Comparison of ENCODE assay signal across 15 mouse cellular contexts in the genomic region with DNA sequence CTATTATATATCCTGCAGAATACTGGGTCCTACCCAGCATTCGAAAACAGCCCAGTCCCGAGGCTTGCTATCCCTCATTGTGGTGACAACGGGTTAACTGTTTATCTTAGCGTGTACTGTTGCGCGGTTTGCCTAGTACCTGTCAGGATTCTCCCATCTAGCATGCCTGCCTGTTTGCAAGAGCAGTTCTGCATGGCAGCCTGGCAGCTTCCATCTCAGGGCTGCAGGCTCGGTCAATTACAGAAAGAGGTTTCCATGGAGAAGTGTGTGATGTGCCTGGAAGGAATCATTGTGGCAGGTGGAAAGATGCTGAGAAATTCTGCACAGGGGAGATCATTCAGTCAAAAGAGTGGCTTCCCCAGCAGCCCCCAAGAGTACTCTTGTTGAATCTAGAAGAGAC. TPM values are rescaled to one million over a fixed set of nuclear protein-coding genes. Genes with fewer than 3 reads are reported as not detected.
DNase-seq lines count a peak whose midpoint lies in the region; ATAC-seq lines count a peak whose summit lies in the region.
"Had no signal": no experiment of that assay in that cellular context is flagged by ENCODE, and none has a peak within 500 bp of the region (broad histone marks: within the 10 kb centered on the region; RNA-seq: fewer than 3 reads in every experiment).

No protein-coding gene starts in this region.

- ATAC-seq in forebrain, embryonic 11.5 days (replicated peaks; ENCODE audit: low FRiP score), result no peak
- no peak for ATAC-seq in hindbrain, embryonic 15.5 days (ENCODE audit: low FRiP score, low read depth)
- peak; percentile 77 for ATAC-seq in midbrain, embryonic 16.5 days
- ATAC-seq: Patski had no signal

- no peak overlapping the region for H3K4me3 ChIP-seq in forebrain, embryonic 10.5 days
- no peak overlapping the region for H3K4me3 ChIP-seq in forebrain, embryonic 11.5 days (ENCODE audit: low read depth, low read length)
- H3K4me3 ChIP-seq in hindbrain, embryonic 15.5 days, result no peak overlapping the region
- no peak overlapping the region for H3K4me3 ChIP-seq in midbrain, embryonic 16.5 days (ENCODE audit: low read depth, low read length)
- H3K4me3 ChIP-seq: layer of hippocampus, adult 2 months; limb, embryonic 13.5 days; liver, embryonic 15.5 days; neural tube, embryonic 12.5 days had no signal

- DNase-seq in forebrain, embryonic 10.5 days (ENCODE audit: extremely low spot score, low spot score), result no peak
- DNase-seq in forebrain, embryonic 11.5 days (ENCODE audit: low spot score), result no peak
- DNase-seq in brain, adult 2 months (ENCODE audit: low read depth, low spot score), result peak; percentile 16
- DNase-seq in frontal cortex, postnatal 10 days (ENCODE audit: low spot score in 2 of 2), result no peak
- no peak for DNase-seq in heart, postnatal 25 days (ENCODE audit: low spot score)
- DNase-seq in right cerebral cortex, adult 18-20 months, result no peak
- DNase-seq: cerebellum, adult 11-12 months; gastrocnemius, postnatal 14 days had no signal

- peaks cover 27% of the 10 kb centered on the region for H3K4me1 ChIP-seq in forebrain, embryonic 10.5 days
- H3K4me1 ChIP-seq in forebrain, embryonic 11.5 days (replicated peaks; ENCODE audit: control insufficient read depth, insufficient read depth, low read length), result peaks cover 2% of the 10 kb centered on the region; the same call in 1 of the 2 replicates
- H3K4me1 ChIP-seq in hindbrain, embryonic 15.5 days (replicated peaks), result peaks cover 24% of the 10 kb centered on the region
- peaks cover 25% of the 10 kb centered on the region for H3K4me1 ChIP-seq in midbrain, embryonic 16.5 days (ENCODE audit: control insufficient read depth, insufficient read depth, low read length)
- H3K4me1 ChIP-seq: liver, embryonic 15.5 days had no signal

- no peaks in the 10 kb centered on the region for H3K36me3 ChIP-seq in forebrain, embryonic 10.5 days (replicated peaks)
- no peaks in the 10 kb centered on the region for H3K36me3 ChIP-seq in forebrain, embryonic 11.5 days (ENCODE audit: control insufficient read depth, insufficient read depth, low read length)
- no peaks in the 10 kb centered on the region for H3K36me3 ChIP-seq in hindbrain, embryonic 15.5 days
- H3K36me3 ChIP-seq in midbrain, embryonic 16.5 days (ENCODE audit: control insufficient read depth, insufficient read depth, low read length), result no peaks in the 10 kb centered on the region
- H3K36me3 ChIP-seq: limb, embryonic 13.5 days; liver, embryonic 15.5 days; neural tube, embryonic 12.5 days had no signal

- H3K9me3 ChIP-seq in forebrain, embryonic 10.5 days, result no peaks in the 10 kb centered on the region
- H3K9me3 ChIP-seq in forebrain, embryonic 11.5 days (ENCODE audit: control insufficient read depth, low read length), result no peaks in the 10 kb centered on the region
- H3K9me3 ChIP-seq in hindbrain, embryonic 15.5 days, result no peaks in the 10 kb centered on the region
- H3K9me3 ChIP-seq in midbrain, embryonic 16.5 days (replicated peaks; ENCODE audit: control insufficient read depth, low read length, poor library complexity, severe bottlenecking), result no peaks in the 10 kb centered on the region
- H3K9me3 ChIP-seq: limb, embryonic 13.5 days; liver, embryonic 15.5 days; neural tube, embryonic 12.5 days had no signal

- H3K4me2 ChIP-seq in forebrain, embryonic 11.5 days (ENCODE audit: low read depth, low read length, severe bottlenecking), result no peak overlapping the region
- H3K4me2 ChIP-seq in hindbrain, embryonic 15.5 days, result no peak overlapping the region
- no peak overlapping the region for H3K4me2 ChIP-seq in midbrain, embryonic 16.5 days (ENCODE audit: low read length)
- H3K4me2 ChIP-seq: limb, embryonic 13.5 days; liver, embryonic 15.5 days; neural tube, embryonic 12.5 days had no signal

- H3K9ac ChIP-seq in forebrain, embryonic 11.5 days (ENCODE audit: low read length), result no peak overlapping the region
- no peak overlapping the region for H3K9ac ChIP-seq in hindbrain, embryonic 15.5 days
- no peak overlapping the region; the same call in 1 of the 2 replicates for H3K9ac ChIP-seq in midbrain, embryonic 16.5 days (ENCODE audit: low read depth, low read length)
- H3K9ac ChIP-seq: limb, embryonic 13.5 days; liver, embryonic 15.5 days; neural tube, embryonic 12.5 days had no signal

- H3K27me3 ChIP-seq in forebrain, embryonic 10.5 days (ENCODE audit: poor library complexity, severe bottlenecking), result no peaks in the 10 kb centered on the region
- H3K27me3 ChIP-seq in forebrain, embryonic 11.5 days (ENCODE audit: control insufficient read depth, insufficient read depth, low read length), result no peaks in the 10 kb centered on the region
- H3K27me3 ChIP-seq in hindbrain, embryonic 15.5 days, result no peaks in the 10 kb centered on the region
- no peaks in the 10 kb centered on the region for H3K27me3 ChIP-seq in midbrain, embryonic 16.5 days (ENCODE audit: control insufficient read depth, insufficient read depth, low read depth, low read length)
- H3K27me3 ChIP-seq: liver, embryonic 15.5 days; neural tube, embryonic 12.5 days had no signal

- intact Hi-C loops in heart, postnatal 25 days (cut with DNase I), result loop anchor here (10.0 kb wide), 2 partner anchors 188 to 442 kb away; no protein-coding TSS in a partner anchor

- WGBS in forebrain, embryonic 10.5 days, result 91% methylated on average over 7 of the region's 7 CpGs
- WGBS in forebrain, embryonic 11.5 days, result 91% methylated on average over 7 of the region's 7 CpGs
- 58% methylated on average over 7 of the region's 7 CpGs for WGBS in hindbrain, embryonic 15.5 days
- WGBS in midbrain, embryonic 16.5 days, result 48% methylated on average over 7 of the region's 7 CpGs

- peak overlapping the region; percentile 22; the same call in 1 of the 2 replicates for H3K27ac ChIP-seq in forebrain, embryonic 10.5 days
- H3K27ac ChIP-seq in forebrain, embryonic 11.5 days (ENCODE audit: low read depth, low read length), result no peak overlapping the region
- H3K27ac ChIP-seq in hindbrain, embryonic 15.5 days (replicated peaks), result peak overlapping the region; percentile 67; the same call in 1 of the 2 replicates
- H3K27ac ChIP-seq in midbrain, embryonic 16.5 days (ENCODE audit: low read length), result peak overlapping the region; percentile 51
- H3K27ac ChIP-seq: layer of hippocampus, adult 2 months; limb, embryonic 13.5 days; liver, embryonic 15.5 days; neural tube, embryonic 12.5 days had no signal

RNA-seq across cellular contexts. Expression of gene Id4, which starts 16.0 kb away (rescaled TPM):
- 80.5 and 101 TPM in 2 replicates for polyA plus RNA-seq in forebrain, embryonic 10.5 days (2016; fragmentation: Nextera tagmentation; extraction: Ambion mirVana)
- 182 and 187 TPM in 2 replicates for polyA plus RNA-seq in forebrain, embryonic 11.5 days (2014; fragmentation: Nextera tagmentation; extraction: Ambion mirVana)
- 96.6 and 119 TPM in 2 replicates for polyA plus RNA-seq in hindbrain, embryonic 15.5 days (2015; fragmentation: Nextera tagmentation; extraction: Ambion mirVana)
- 148 and 217 TPM in 2 replicates for polyA plus RNA-seq in midbrain, embryonic 16.5 days (2015; fragmentation: Nextera tagmentation; extraction: Ambion mirVana)
- 1 to 10 TPM; 1.3 to 1.5 TPM for total RNA-seq in heart, postnatal 25 days (2021)
